Mouse (Mus musculus): ENCODE measurements at regions not wholly inside any gene's neighbourhood (a gene's known extent, or its start where the extent isn't known, plus 50 kb on each side); places are given as distances from the start of the nearest gene placed in this dataset.

GRCm38 (mm10) chr10:109188252-109188651 lies 177.5 kb upstream of the Syt1 start:
- H3K4me1 ChIP-seq (ENCODE audit: control insufficient read depth in 2 of 2, insufficient read depth in 2 of 2, low read length in 2 of 2, poor library complexity in 1 of 2), result no peaks in the 10 kb centered on the region
- in situ Hi-C loops (cut with MboI; ENCODE audit: low sequenced_read_pairs in 2 of 2, unreplicated experiment in 2 of 2), result no loop called here

GRCm38 (mm10) chr10:109185243-109185642 lies 174.5 kb upstream of the Syt1 start:
- Histone ChIP-seq H3K4me3 (ENCODE audit: insufficient read depth in 1 of 2, low read depth in 1 of 2, low read length in 2 of 2, poor library complexity in 1 of 2, severe bottlenecking in 1 of 2) (no peak overlapping the region), H3K9me3 (ENCODE audit: control insufficient read depth, insufficient read depth, low read depth, low read length) (no peaks in the 10 kb centered on the region), H3K9ac (ENCODE audit: insufficient read depth, low read depth, low read length, poor library complexity, severe bottlenecking) (no peak overlapping the region), H3K27ac (ENCODE audit: insufficient read depth, low read depth, low read length, poor library complexity, severe bottlenecking) (no peak overlapping the region), H3K36me3 (ENCODE audit: control insufficient read depth, insufficient read depth, low read length, poor library complexity, severe bottlenecking) (no peaks in the 10 kb centered on the region), H3K4me1 (ENCODE audit: control insufficient read depth in 2 of 2, insufficient read depth in 2 of 2, low read length in 2 of 2, poor library complexity in 1 of 2) (no peaks in the 10 kb centered on the region)
- in situ Hi-C loops (cut with MboI; ENCODE audit: low sequenced_read_pairs in 2 of 2, unreplicated experiment in 2 of 2), result no loop called here
- TF ChIP-seq ZNF384 (IDR thresholded peaks at IDR 0.05; ENCODE audit: low read depth, low read length) (no peak), MAFK (IDR thresholded peaks at IDR 0.05; ENCODE audit: insufficient read depth, low read depth, low read length) (no peak), CHD2 (IDR thresholded peaks at IDR 0.05; ENCODE audit: low read depth, low read length) (no peak), ZC3H11A (IDR thresholded peaks at IDR 0.05; ENCODE audit: borderline replicate concordance, low read depth, low read length) (no peak), HCFC1 (IDR thresholded peaks at IDR 0.05; ENCODE audit: borderline replicate concordance, insufficient read depth, low read length) (no peak)
- DNase-seq (ENCODE audit: low read depth, low spot score), result no peak

More at GRCm38 (mm10) chr10:109188252-109188651, 177.5 kb upstream of the Syt1 start:
- DNase-seq (ENCODE audit: low read depth, low spot score), result no peak
- no peak for TF ChIP-seq MAFK (IDR thresholded peaks at IDR 0.05; ENCODE audit: insufficient read depth, low read depth, low read length)
- no peak for TF ChIP-seq CHD2 (IDR thresholded peaks at IDR 0.05; ENCODE audit: low read depth, low read length)
- no peak for TF ChIP-seq HCFC1 (IDR thresholded peaks at IDR 0.05; ENCODE audit: borderline replicate concordance, insufficient read depth, low read length)
- TF ChIP-seq ZNF384 (IDR thresholded peaks at IDR 0.05; ENCODE audit: low read depth, low read length), result no peak
- TF ChIP-seq ZC3H11A (IDR thresholded peaks at IDR 0.05; ENCODE audit: borderline replicate concordance, low read depth, low read length), result no peak
- Histone ChIP-seq H3K4me3 (ENCODE audit: insufficient read depth in 1 of 2, low read depth in 1 of 2, low read length in 2 of 2, poor library complexity in 1 of 2, severe bottlenecking in 1 of 2) (no peak overlapping the region), H3K36me3 (ENCODE audit: control insufficient read depth, insufficient read depth, low read length, poor library complexity, severe bottlenecking) (no peaks in the 10 kb centered on the region), H3K9me3 (ENCODE audit: control insufficient read depth, insufficient read depth, low read depth, low read length) (no peaks in the 10 kb centered on the region), H3K9ac (ENCODE audit: insufficient read depth, low read depth, low read length, poor library complexity, severe bottlenecking) (no peak overlapping the region), H3K27ac (ENCODE audit: insufficient read depth, low read depth, low read length, poor library complexity, severe bottlenecking) (no peak overlapping the region)

GRCm38 (mm10) chr10:109180527-109180926 lies 169.7 kb upstream of the Syt1 start:
- H3K9me3 ChIP-seq (ENCODE audit: control insufficient read depth, insufficient read depth, low read depth, low read length), result no peaks in the 10 kb centered on the region
- H3K36me3 ChIP-seq (ENCODE audit: control insufficient read depth, insufficient read depth, low read length, poor library complexity, severe bottlenecking), result no peaks in the 10 kb centered on the region
- H3K4me3 ChIP-seq (ENCODE audit: insufficient read depth in 1 of 2, low read depth in 1 of 2, low read length in 2 of 2, poor library complexity in 1 of 2, severe bottlenecking in 1 of 2), result no peak overlapping the region
- DNase-seq (ENCODE audit: low read depth, low spot score), result no peak
- TF ChIP-seq ZC3H11A (IDR thresholded peaks at IDR 0.05; ENCODE audit: borderline replicate concordance, low read depth, low read length) (no peak), MAFK (IDR thresholded peaks at IDR 0.05; ENCODE audit: insufficient read depth, low read depth, low read length) (no peak), ZNF384 (IDR thresholded peaks at IDR 0.05; ENCODE audit: low read depth, low read length) (no peak)
- in situ Hi-C loops (cut with MboI; ENCODE audit: low sequenced_read_pairs in 2 of 2, unreplicated experiment in 2 of 2), result no loop called here
- H3K4me1 ChIP-seq (ENCODE audit: control insufficient read depth in 2 of 2, insufficient read depth in 2 of 2, low read length in 2 of 2, poor library complexity in 1 of 2), result no peaks in the 10 kb centered on the region
- H3K27ac ChIP-seq (ENCODE audit: insufficient read depth, low read depth, low read length, poor library complexity, severe bottlenecking), result no peak overlapping the region
- H3K9ac ChIP-seq (ENCODE audit: insufficient read depth, low read depth, low read length, poor library complexity, severe bottlenecking), result no peak overlapping the region

GRCm38 (mm10) chr10:109160730-109161129 lies 149.9 kb upstream of the Syt1 start:
- H3K9ac ChIP-seq (ENCODE audit: insufficient read depth, low read depth, low read length, poor library complexity, severe bottlenecking), result no peak overlapping the region
- in situ Hi-C loops (cut with MboI; ENCODE audit: low sequenced_read_pairs in 2 of 2, unreplicated experiment in 2 of 2), result no loop called here
- no peaks in the 10 kb centered on the region for H3K36me3 ChIP-seq (ENCODE audit: control insufficient read depth, insufficient read depth, low read length, poor library complexity, severe bottlenecking)
- H3K27ac ChIP-seq (ENCODE audit: insufficient read depth, low read depth, low read length, poor library complexity, severe bottlenecking), result no peak overlapping the region
- TF ChIP-seq ZNF384 (IDR thresholded peaks at IDR 0.05; ENCODE audit: low read depth, low read length) (no peak), MAFK (IDR thresholded peaks at IDR 0.05; ENCODE audit: insufficient read depth, low read depth, low read length) (peak; percentile 96), CHD2 (IDR thresholded peaks at IDR 0.05; ENCODE audit: low read depth, low read length) (no peak)
- DNase-seq (ENCODE audit: low read depth, low spot score), result no peak
- no peaks in the 10 kb centered on the region for H3K4me1 ChIP-seq (ENCODE audit: control insufficient read depth in 2 of 2, insufficient read depth in 2 of 2, low read length in 2 of 2, poor library complexity in 1 of 2)
- no peak overlapping the region for H3K4me3 ChIP-seq (ENCODE audit: insufficient read depth in 1 of 2, low read depth in 1 of 2, low read length in 2 of 2, poor library complexity in 1 of 2, severe bottlenecking in 1 of 2)
- H3K9me3 ChIP-seq (ENCODE audit: control insufficient read depth, insufficient read depth, low read depth, low read length), result no peaks in the 10 kb centered on the region

DNA sequence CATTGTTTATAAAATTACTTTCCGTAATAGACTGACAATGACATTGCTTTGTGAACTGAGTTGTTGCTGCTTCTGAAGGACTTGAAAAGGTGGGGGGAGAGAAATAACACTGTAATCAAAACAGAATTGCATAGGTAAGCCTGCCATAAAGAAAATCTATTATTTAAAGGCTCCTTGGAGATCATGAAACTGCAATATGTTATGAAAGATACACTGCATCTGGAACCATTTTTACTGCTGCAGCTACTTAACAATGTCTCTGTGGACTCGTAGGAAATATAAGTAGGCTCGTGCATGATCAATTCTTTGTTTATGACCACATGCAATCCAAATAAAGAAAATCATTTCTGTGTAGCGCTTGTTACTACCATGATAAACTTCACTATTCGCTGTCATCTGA lies 145.0 kb upstream of the Syt1 start:
- no peak for DNase-seq (ENCODE audit: low read depth, low spot score)
- no peak for TF ChIP-seq CHD2 (IDR thresholded peaks at IDR 0.05; ENCODE audit: low read depth, low read length)
- TF ChIP-seq HCFC1 (IDR thresholded peaks at IDR 0.05; ENCODE audit: borderline replicate concordance, insufficient read depth, low read length), result no peak
- TF ChIP-seq ZNF384 (IDR thresholded peaks at IDR 0.05; ENCODE audit: low read depth, low read length), result no peak
- no peak for TF ChIP-seq ZC3H11A (IDR thresholded peaks at IDR 0.05; ENCODE audit: borderline replicate concordance, low read depth, low read length)
- TF ChIP-seq MAFK (IDR thresholded peaks at IDR 0.05; ENCODE audit: insufficient read depth, low read depth, low read length), result no peak
- no peaks in the 10 kb centered on the region for H3K4me1 ChIP-seq (ENCODE audit: control insufficient read depth in 2 of 2, insufficient read depth in 2 of 2, low read length in 2 of 2, poor library complexity in 1 of 2)
- no peaks in the 10 kb centered on the region for H3K9me3 ChIP-seq (ENCODE audit: control insufficient read depth, insufficient read depth, low read depth, low read length)
- H3K9ac ChIP-seq (ENCODE audit: insufficient read depth, low read depth, low read length, poor library complexity, severe bottlenecking), result no peak overlapping the region
- no peak overlapping the region for H3K27ac ChIP-seq (ENCODE audit: insufficient read depth, low read depth, low read length, poor library complexity, severe bottlenecking)
- no peak overlapping the region for H3K4me3 ChIP-seq (ENCODE audit: insufficient read depth in 1 of 2, low read depth in 1 of 2, low read length in 2 of 2, poor library complexity in 1 of 2, severe bottlenecking in 1 of 2)
- no peaks in the 10 kb centered on the region for H3K36me3 ChIP-seq (ENCODE audit: control insufficient read depth, insufficient read depth, low read length, poor library complexity, severe bottlenecking)
- in situ Hi-C loops (cut with MboI; ENCODE audit: low sequenced_read_pairs in 2 of 2, unreplicated experiment in 2 of 2), result no loop called here
